Mouse (Mus musculus) megakaryocyte, adult 5-6 weeks (primary cell): ENCODE results near the gene Fbxl17. TPM values are rescaled to one million over a fixed set of nuclear protein-coding genes. Genes with fewer than 3 reads are reported as not detected.

Experiments used
- ATAC-seq: 2 replicates; pipeline ENCODE4 v1.8.0; 2016; ENCODE audit warnings: mild to moderate bottlenecking, inconsistent platforms; ENCODE audit not compliant: poor library complexity, severe bottlenecking
- total RNA-seq, 2 experiments: library from RNA; stranded (forward) in 1 of 2; stranded (reverse) in 1 of 2; fragments of 153-499, 151-499 nt in 1 of 2; fragments of 221-1000, 200-1000 nt in 1 of 2; gene quantifications; 2 replicates each; pipeline versions ENCODE4 v1.2.3 to v1.2.4; 2015 to 2017

The Fbxl17 gene
- total RNA-seq, 2 experiments from 2014 or later: 5.1 to 13.0 TPM

DNA sequence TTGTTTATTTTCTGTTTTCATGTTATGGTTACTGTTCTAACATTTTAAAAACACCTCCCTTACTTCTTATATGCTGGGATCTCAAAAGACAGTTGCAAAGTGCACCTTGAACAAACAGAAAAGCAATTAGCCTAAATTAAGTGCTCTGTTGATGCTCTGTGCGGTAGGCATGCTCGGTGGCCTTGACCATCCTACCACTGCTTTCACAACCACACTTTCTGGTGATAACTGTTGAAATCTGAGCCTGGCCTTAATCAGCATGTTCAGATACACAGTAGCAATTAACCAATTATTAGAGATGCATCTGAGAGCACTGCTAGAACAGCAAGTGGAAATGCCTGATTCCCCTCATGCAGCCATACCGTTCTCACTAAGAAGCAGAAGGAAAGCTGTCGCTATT is 156.7 kb downstream of the Fbxl17 start:
- no peak for ATAC-seq

DNA sequence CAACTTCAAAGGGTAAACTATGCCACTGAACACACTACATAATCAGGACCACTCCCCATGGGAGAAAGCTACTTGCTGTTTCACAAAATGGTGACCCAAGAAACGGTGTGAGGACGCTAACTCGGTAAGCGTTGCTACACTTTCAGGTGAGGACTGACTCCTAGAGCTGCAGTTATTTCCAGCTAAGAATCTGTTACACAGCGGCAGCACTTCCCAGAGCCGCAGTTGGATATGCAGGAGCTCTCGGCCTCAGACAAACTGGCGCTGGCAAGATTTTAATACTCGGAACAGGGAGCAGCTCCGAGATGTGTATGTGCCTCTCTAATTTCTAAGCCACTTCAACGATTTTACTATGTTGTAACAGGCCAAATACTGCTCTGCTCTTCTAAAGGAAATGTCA is 157.4 kb downstream of the Fbxl17 start:
- ATAC-seq: no peak

DNA sequence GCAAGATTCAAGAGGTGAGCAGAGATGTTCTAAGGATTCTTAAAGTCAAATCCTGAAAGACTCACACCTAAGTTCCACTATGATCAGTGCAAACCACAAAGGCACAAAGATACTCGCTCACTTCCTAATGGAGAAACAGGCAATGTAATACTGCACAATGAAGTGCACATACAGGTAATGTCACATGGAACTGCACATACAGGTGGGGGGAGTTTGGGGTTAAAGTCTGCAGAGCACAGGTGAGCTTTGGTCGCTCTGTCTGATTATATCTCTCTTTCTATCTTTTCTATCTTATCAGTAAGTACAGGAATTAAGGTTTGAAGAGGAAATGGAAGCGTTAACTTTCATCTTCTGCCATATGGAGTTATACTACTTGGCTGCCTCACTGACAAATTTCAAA is 158.6 kb downstream of the Fbxl17 start:
- ATAC-seq: no peak

DNA sequence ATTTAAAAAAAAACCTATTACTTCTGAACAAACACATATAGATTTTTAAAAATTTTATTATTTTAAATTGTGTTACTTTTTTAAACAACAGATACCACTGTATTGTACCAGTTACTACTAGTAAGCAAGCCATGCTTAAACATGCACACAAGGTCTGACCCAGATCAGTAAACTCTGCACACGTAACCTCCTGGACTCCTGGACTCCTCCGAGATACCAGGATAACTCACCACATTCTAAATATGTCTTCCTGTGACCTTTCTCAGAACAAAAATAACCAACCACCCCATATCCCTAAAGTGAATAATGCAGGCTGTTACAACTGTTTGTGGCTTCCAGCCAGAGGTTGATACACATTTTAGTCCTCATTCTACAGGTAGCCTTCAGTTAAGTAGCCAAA is 170.9 kb downstream of the Fbxl17 start:
- no peak for ATAC-seq

DNA sequence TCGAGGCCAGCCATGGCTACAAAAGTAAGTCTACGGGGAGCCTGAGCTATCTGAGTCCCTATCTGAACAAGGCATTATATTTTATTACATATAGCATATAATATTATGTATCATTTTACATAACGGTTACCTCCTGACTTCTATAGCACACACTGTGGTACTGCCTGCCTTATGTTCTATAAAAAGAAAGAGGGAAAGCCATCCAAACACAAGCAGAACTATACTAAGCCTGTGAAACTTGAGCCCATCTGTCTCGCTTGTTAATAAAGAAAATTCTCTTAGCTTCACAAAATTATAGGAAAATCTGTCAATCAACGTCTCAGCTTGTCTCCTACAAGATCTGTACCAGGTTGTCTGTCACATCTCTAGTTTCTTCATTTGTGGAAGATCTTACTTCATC is 173.6 kb downstream of the Fbxl17 start:
- no peak for ATAC-seq

DNA sequence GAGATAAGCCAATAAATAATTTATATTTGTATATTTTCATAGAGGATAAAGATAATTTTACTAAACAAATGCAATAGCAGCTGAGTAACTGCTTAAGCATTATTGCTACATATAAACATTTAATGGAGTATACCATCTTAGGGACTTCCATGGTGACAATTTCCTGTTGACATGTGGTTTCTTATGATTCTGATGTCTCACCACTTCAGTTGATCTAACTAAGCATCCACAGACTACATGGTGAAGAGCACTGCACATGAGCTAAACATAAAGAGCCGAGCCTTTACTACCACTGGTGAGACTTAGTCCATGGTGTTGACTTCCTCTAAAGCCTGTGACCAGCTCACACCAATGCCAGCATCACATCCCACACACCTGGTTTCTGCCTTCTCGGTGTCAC is 175.1 kb downstream of the Fbxl17 start:
- no peak for ATAC-seq

DNA sequence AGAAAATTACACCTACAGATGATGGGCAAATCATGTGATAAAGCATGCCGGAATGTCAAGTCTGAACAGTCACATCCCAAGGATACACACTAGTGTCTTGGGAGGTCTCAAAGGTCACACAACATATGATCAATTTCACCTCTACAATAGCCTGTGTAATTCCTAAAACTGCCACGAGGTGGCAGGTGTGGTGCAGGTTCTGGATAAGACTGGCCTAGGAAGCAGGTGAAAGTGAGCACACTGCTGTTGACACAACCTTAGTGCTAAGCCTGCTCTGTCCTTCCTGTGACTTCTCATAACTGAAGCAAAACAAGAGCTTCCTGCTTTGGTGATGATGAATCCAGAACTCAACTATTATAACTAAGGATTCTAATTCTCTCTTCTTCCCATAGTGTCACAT is 175.8 kb downstream of the Fbxl17 start:
- ATAC-seq: peak; percentile 93

DNA sequence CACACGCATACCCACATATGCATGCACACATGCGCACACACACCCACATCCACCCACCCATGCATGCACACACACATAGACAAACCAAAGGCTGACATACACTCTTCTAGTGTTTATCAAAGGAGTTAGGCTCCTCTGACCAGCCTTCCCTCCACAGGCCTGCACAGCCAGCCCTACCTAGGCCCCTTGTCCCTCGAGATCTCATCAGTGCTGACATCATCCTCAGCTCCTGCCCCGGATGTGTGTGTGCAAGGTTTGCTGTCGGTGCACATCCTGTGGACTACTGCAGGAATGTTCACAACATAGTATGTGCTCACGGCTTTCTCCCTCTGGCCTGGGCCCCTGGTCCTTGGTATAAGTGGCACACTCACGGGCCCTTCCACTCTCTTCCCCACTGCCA is 177.0 kb downstream of the Fbxl17 start:
- no peak for ATAC-seq

DNA sequence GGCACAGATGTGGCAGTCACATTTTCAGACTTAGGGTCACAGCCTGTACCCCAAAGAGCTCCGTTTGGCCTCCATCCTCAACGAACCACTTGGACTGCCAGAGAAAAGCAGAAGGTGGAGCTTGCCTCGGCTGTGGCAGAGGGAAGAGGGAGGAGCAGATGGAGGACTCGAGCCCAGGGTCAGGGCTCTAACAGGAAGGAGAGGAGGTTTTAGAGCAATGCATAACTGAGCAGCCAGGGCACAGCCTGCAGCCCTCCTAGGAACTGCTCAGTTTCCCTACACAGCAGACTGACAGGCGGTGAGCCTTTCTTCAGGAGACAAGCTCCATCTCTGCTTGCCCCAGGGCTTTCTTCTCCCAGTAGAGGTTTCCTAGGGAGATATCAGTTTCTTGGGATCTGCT is 178.5 kb downstream of the Fbxl17 start:
- ATAC-seq: peak; percentile 27; the same call in 1 of the 2 replicates

DNA sequence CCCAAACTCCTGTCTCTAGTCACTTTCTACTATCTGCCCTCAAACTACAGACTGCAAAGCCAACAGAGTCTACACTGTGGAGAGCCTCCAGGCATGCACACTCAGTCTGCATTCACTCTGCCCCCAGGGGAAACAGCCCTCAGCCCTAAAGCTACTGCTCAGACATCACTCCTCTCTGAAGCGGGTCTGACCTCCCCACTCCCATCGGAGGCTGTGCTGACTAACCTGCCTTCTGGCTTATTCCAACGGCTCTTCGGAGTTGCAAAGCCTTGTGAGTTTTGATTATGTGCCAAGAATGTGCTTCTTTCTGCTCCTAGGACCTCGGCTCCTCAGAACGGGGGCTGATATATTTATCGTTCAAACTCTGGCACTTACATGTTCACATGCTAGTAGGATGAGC is 182.3 kb downstream of the Fbxl17 start:
- no peak for ATAC-seq

DNA sequence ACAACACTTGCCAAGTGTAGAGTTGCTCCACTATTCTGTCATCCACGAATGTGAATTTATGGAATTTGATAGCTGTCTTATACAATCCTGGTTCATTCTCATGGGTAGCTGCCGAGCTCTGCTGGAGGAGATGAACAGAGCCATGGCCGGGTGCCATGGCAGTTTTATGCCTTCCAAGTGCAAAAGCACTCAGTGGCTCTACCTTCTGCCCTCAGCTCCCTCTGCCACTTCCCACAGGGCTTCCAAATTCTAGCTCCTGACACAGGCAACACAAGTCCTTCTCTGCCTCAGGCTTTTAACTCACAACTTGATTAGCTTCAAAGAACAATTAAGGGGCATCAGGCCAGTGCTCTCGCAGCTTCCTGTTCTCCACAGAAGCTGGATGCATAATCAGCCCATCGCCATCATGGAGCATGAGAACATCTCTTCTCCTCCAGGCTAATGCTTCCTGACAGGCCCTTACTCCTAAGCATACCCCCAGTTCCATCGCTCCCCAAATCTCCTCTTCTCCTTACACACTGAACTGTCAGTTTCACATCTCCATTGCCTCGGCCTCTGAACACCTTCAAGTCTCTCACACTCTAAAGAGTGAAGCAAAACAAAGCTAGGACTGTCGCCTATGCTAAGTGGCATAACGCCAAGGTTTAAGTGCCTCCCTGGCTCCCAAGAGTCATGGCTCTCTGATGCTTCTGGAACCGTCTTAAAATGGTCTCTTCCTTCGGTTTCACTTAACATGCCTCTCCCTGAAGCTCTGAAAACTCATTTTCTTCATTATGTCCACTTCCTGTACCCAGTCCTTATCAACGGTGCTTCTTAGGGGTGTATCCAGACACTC is 184.0 kb downstream of the Fbxl17 start:
- ATAC-seq: no peak

DNA sequence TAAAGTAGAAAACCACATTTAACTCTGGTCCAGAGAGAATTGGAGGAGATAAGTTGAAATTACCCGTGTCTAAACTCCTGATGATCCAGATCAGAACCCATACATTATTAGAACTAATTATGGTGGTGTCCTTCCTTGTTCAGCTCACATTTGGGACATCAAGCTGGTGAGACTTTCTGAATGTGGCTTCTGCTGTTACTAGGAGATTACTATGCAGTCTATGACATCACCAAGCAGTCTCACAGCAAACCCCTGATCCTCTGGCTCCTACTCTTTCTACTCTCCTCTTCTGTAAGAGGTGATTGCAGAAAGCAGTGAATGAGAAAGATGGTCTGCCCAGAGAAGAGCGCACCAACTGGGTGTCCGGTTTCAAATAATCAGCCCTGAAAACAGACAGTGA is 187.0 kb downstream of the Fbxl17 start:
- no peak for ATAC-seq

DNA sequence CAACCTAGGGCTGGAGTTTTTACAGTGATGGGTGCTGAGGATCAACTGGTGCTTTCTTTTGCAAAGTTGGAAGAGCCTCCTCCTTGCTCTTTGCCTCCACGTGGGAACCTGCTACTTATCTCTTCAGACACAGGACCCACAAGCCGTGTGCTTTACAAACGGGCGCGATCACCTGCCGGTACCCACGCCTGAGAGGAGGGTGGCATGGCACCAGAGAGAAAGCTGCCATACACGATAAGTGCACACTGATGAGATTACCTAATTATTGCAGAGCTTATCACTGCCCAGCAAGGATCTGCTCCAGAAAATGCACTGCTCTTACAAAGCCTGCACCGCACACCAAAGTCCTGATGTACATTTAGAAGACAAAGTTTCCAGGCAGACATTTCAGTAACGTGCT is 187.5 kb downstream of the Fbxl17 start:
- ATAC-seq: peak; percentile 63

DNA sequence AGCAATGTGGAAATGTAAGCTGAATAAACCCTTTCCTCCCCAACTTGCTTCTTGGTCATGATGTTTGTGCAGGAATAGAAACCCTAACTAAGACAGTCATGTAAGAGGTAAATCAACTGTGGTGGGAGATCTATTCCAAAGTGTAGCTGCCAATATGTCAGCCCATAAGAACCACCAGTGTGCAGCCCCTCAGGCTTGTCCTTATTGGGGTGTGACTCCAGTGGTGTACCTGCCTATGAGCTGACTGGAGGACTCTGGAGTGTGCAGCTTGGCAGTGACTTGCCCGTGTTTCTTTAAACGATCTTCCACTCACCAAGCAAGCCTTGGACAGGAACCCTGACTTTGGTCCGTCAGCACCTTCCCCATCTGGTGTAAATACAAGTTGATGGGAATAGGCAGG is 188.2 kb downstream of the Fbxl17 start:
- ATAC-seq: no peak

DNA sequence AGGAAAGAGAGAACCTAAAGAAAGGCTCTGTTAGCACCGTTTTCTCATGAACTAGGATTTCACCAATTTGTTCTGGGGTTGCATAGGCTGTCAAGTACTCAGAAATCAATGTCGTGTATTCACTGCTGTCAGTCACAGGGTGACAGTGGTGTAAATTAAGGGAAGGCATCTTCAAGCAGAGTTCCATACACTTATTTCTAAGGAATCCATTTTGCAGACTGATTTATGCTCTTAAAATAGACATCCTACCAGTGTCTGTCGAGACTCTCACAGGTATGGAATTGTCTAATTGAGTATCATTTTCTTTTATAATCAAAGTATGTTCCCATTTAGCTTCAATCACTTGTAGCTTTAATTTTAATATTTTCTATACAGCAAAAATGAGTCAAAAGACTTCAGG is 189.8 kb downstream of the Fbxl17 start:
- no peak for ATAC-seq

DNA sequence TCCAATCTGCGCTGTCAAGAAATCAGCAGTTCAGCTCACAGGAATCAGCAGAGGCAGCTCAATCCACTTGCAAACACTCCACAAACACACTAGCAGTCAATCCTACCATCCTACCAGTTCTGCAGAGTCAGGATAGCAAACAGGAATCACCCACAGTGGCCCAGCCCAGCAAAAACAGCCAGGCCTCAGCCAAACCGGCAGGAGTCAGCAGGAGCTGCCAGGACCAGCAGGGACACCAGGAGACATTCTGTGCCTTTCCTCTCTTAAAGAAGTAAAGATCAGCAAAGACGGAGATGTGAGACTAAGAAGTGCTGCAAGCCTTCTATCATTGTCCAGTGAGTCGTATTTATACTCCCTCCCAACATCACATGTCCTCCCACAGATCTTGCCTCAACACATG is 196.0 kb downstream of the Fbxl17 start:
- ATAC-seq: no peak

DNA sequence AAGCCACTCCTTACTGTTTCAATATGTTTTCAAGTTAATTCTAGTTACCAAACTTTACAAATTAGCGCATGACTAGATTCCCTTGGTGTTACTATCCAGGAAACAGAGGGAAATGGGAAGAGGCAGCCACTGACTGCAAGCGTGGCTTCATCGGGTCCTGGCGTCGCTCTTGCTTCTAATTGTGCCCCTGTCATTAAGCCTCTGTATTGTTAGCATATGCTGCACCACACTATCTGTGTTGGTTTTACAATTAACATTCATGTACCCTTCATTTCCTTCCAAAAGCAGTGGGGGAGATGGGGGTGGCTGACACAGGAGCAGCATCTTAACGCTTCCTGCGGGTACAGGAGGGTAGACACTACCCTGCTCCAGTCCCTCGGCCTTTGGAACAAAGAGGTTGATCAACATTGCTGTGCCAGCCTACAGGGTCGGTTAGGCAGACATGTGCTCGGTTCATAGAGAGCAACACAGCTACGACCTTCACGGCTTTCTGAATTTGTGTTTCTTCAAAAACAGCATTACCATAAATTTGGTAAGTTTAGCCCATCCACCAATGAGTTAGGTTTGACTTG is 197.9 kb downstream of the Fbxl17 start:
- ATAC-seq: no peak

DNA sequence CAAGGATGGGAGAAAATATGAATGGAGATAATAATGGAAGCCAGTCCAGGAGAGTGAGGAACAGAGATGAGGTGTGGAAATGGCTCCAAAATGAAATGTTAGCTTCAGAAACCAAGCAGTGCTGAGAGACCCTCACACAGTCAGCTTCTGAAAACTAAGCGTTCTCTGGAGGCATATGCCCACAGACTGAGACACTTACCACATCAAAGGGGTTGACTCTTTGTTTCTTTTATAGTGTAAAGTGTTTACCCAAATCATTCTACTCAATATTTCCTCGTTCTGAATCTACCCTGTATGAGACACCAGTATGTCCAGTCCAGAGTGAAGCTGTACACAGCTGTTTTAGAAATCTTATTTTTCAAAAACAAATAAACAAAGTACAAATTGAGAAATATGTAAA is 204.3 kb downstream of the Fbxl17 start:
- no peak for ATAC-seq

DNA sequence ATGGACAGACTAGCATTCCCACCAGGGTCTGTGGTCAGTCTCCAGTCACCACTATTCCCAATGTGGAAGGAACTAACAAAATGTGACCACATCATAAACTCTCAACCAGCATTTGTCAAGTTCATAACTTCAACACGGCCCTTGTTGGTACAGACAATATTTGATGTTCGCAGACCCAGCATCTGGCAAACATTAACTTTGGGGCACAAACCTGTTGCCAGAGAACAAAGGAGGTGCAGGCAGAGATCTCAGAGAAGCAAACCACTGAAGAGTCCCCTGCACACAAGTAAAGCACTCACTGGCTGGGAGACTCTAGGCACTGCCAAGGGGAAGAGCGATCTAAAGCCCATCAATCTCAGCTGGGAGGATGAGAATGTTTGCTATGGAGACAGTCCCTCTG is 204.9 kb downstream of the Fbxl17 start:
- ATAC-seq: no peak

DNA sequence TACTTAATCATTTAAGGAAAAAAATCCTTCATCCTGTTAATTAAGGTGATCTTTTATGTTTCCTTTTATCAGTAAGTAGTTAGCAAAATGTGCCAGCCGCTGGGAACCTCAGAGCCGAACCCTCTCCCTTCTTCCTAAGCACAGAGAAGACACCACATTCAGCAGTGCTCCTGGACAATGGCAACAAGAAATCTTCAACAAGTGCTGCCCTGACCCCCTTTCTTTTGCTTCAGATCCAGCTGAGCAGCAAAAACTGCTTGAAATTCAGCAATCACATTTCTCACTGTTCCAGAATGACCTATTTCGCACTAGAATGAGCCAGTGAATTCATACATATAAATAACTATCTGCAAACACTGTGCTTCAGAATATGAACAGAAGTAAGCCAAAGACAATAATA is 205.8 kb downstream of the Fbxl17 start:
- no peak for ATAC-seq

DNA sequence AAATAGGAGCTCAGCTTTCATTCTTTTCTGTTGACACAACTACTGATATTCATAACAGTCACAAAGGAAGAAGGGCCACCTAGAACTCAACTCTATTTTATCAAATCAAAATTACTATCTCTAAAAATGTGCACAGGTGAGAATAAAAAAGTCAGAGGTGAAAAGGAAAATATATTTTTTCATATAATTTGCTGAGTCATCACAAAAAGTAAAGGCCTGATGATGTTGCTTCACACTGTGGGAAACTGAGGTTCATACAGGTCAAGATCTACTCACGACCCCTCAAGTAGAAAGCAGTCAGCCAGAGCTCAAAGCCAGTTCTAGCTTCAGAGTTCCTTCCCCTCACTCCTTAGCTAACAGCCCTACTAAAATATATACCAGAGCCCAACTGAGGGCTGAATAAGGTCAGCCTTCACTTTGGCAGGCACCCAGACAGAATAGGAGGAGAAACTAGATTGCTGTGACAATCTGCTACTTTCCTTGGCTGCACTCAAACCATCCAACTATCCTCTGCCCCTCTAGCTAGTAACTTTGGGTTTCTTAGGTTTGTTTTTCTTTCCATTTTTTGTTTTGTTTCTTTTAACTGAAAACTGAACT is 210.4 kb downstream of the Fbxl17 start:
- no peak for ATAC-seq

DNA sequence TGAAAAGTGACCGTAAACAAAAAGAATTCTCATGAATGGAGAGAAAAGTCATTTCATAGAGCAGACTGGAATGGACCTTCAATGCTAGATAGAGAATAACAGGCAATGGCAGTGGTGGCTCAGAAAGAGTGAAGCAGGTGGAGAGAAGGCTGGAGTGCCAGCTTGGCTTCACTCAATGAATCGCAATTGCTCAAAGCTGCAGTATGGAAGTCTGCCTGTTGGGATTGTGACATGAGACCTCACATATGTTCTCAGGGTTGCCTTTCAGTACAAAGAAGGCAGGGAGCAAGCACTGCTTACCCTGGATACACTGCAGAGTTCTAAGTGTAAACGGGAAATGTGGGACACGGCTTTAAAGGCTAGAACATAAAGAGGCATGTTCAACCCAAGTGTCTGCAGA is 211.0 kb downstream of the Fbxl17 start:
- ATAC-seq: no peak
